Mouse (Mus musculus): ENCODE measurements at regions not wholly inside any gene's neighbourhood (a gene's known extent, or its start where the extent isn't known, plus 50 kb on each side); places are given as distances from the start of the nearest gene placed in this dataset.

DNA sequence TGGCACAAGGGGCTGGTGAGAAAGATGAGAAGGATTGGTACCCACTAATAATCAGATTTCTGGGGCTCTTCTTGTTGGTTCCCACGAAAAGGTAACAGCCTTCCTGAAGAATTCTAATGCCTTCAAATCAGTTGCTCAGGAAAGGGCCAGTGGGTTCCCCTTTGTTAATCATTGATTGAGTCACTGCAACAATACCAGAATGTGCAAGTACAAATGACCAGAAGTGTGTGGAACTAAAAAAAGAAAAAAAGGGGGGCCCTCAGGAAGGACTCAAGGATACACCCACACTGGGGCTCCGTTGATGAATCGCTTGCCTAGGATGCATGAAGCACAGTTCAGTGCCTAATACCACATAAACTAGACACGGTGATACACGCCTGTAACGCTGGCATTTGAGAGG lies 179.0 kb upstream of the Klf3 start:
- Histone ChIP-seq H3K27me3 (ENCODE audit: control insufficient read depth, insufficient read depth, low read length, poor library complexity, severe bottlenecking) (no peaks in the 10 kb centered on the region), H3K36me3 (ENCODE audit: control insufficient read depth, insufficient read depth, low read length, poor library complexity, severe bottlenecking) (no peaks in the 10 kb centered on the region)
- DNase-seq (ENCODE audit: low read depth, low spot score), result no peak

DNA sequence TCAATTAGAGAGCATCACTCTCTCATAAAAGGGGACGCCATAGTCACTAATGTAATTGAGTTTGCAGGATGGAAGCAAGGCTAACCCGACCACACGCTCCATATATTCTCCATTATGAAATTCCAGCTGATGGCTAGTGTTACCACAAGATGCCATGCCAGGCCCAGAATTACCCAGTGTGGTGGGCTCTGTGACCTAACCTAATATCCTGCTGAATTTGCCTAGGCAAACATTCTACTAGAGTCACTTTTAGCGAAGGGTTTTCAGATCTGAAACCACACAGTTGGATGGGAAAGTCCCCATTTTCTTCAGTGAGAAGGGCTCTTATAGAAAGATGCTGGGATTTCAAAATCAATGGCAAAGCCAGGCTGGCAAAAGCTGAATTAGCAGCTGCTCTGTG lies 177.8 kb upstream of the Klf3 start:
- Histone ChIP-seq H3K27me3 (ENCODE audit: control insufficient read depth, insufficient read depth, low read length, poor library complexity, severe bottlenecking) (no peaks in the 10 kb centered on the region), H3K36me3 (ENCODE audit: control insufficient read depth, insufficient read depth, low read length, poor library complexity, severe bottlenecking) (no peaks in the 10 kb centered on the region)
- peak; percentile 54 for DNase-seq (ENCODE audit: low read depth, low spot score)

- DNase-seq (ENCODE audit: low read depth, low spot score), result peak; percentile 10
- Histone ChIP-seq H3K36me3 (ENCODE audit: control insufficient read depth, insufficient read depth, low read length, poor library complexity, severe bottlenecking) (no peaks in the 10 kb centered on the region), H3K27me3 (ENCODE audit: control insufficient read depth, insufficient read depth, low read length, poor library complexity, severe bottlenecking) (no peaks in the 10 kb centered on the region)
Observed at GRCm38 (mm10) chr5:64625841-64626298, 177.3 kb upstream of the Klf3 start.

- H3K27me3 ChIP-seq (ENCODE audit: control insufficient read depth, insufficient read depth, low read length, poor library complexity, severe bottlenecking), result no peaks in the 10 kb centered on the region
- no peaks in the 10 kb centered on the region for H3K36me3 ChIP-seq (ENCODE audit: control insufficient read depth, insufficient read depth, low read length, poor library complexity, severe bottlenecking)
- DNase-seq (ENCODE audit: low read depth, low spot score), result peak; percentile 29
Observed at GRCm38 (mm10) chr5:64626351-64626750, 176.8 kb upstream of the Klf3 start.

GRCm38 (mm10) chr5:64630582-64630981 lies 172.6 kb upstream of the Klf3 start:
- Histone ChIP-seq H3K27me3 (ENCODE audit: control insufficient read depth, insufficient read depth, low read length, poor library complexity, severe bottlenecking) (no peaks in the 10 kb centered on the region), H3K36me3 (ENCODE audit: control insufficient read depth, insufficient read depth, low read length, poor library complexity, severe bottlenecking) (no peaks in the 10 kb centered on the region)
- DNase-seq (ENCODE audit: low read depth, low spot score), result no peak

DNA sequence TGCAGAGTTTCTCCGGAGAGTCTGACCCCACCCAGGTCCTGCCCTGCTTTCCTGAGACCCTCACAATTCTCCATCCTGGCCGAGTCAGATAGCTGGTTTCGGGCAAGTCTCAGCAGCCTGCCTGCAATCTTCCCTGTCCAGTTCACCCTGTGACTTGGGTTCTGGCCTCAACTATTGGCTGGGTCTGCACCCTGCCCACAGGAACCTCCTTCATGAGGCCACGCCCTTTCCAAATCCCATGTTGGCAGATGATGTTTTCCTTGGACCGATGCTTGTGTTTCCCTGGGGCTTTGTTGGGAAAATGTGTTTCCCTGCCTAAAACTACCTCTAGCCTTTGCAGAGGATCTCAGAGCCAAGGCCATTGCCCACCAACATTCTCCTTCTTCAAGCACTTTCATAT lies 171.0 kb upstream of the Klf3 start:
- no peaks in the 10 kb centered on the region for H3K36me3 ChIP-seq (ENCODE audit: control insufficient read depth, insufficient read depth, low read length, poor library complexity, severe bottlenecking)
- no peaks in the 10 kb centered on the region for H3K27me3 ChIP-seq (ENCODE audit: control insufficient read depth, insufficient read depth, low read length, poor library complexity, severe bottlenecking)
- no peak for DNase-seq (ENCODE audit: low read depth, low spot score)

DNA sequence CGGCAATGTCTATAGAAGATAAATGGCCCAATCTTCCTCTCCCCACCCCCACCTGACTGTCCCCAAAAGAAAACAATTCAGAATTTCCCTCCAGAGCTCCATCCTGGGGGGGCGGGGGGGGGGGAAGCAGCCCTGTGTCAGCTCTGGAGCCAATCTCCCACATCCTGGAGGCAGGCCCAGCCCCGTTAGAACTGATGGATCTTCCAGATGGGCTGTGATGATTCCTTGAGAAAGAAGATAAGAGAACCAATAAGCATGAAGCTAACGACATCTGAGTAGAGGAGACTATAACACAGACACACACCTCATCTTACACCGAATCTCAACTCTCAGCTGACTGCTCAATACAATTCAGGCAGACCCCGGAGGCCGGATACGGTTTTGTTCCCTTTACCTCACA lies 169.2 kb upstream of the Klf3 start:
- Histone ChIP-seq H3K36me3 (ENCODE audit: control insufficient read depth, insufficient read depth, low read length, poor library complexity, severe bottlenecking) (no peaks in the 10 kb centered on the region), H3K27me3 (ENCODE audit: control insufficient read depth, insufficient read depth, low read length, poor library complexity, severe bottlenecking) (no peaks in the 10 kb centered on the region)
- no peak for DNase-seq (ENCODE audit: low read depth, low spot score)

DNA sequence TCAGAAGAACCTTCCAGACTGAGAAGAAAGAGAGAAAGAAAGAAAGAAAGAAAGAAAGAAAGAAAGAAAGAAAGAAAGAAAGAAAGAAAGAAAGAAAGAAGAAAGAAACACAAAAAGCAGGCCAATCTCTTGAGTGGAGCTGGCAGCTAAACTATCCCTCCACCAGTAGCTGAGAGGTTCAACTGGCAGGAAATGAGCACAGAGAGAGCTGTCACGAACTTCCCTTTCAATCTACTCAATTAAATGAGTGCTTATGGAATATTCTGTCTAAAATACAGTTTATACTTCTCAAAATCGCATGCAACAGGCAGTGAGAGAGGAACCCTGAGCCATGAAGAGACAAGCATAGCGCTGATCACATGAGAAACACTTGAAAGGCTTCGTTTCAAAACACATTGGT lies 168.5 kb upstream of the Klf3 start:
- DNase-seq (ENCODE audit: low read depth, low spot score), result no peak
- no peaks in the 10 kb centered on the region for H3K36me3 ChIP-seq (ENCODE audit: control insufficient read depth, insufficient read depth, low read length, poor library complexity, severe bottlenecking)
- no peaks in the 10 kb centered on the region for H3K27me3 ChIP-seq (ENCODE audit: control insufficient read depth, insufficient read depth, low read length, poor library complexity, severe bottlenecking)

GRCm38 (mm10) chr5:64636301-64636700 lies 166.9 kb upstream of the Klf3 start:
- no peak for DNase-seq (ENCODE audit: low read depth, low spot score)
- Histone ChIP-seq H3K27me3 (ENCODE audit: control insufficient read depth, insufficient read depth, low read length, poor library complexity, severe bottlenecking) (no peaks in the 10 kb centered on the region), H3K36me3 (ENCODE audit: control insufficient read depth, insufficient read depth, low read length, poor library complexity, severe bottlenecking) (no peaks in the 10 kb centered on the region)

GRCm38 (mm10) chr5:64643584-64643983 lies 159.6 kb upstream of the Klf3 start:
- Histone ChIP-seq H3K36me3 (ENCODE audit: control insufficient read depth, insufficient read depth, low read length, poor library complexity, severe bottlenecking) (no peaks in the 10 kb centered on the region), H3K27me3 (ENCODE audit: control insufficient read depth, insufficient read depth, low read length, poor library complexity, severe bottlenecking) (no peaks in the 10 kb centered on the region)
- no peak for DNase-seq (ENCODE audit: low read depth, low spot score)

DNA sequence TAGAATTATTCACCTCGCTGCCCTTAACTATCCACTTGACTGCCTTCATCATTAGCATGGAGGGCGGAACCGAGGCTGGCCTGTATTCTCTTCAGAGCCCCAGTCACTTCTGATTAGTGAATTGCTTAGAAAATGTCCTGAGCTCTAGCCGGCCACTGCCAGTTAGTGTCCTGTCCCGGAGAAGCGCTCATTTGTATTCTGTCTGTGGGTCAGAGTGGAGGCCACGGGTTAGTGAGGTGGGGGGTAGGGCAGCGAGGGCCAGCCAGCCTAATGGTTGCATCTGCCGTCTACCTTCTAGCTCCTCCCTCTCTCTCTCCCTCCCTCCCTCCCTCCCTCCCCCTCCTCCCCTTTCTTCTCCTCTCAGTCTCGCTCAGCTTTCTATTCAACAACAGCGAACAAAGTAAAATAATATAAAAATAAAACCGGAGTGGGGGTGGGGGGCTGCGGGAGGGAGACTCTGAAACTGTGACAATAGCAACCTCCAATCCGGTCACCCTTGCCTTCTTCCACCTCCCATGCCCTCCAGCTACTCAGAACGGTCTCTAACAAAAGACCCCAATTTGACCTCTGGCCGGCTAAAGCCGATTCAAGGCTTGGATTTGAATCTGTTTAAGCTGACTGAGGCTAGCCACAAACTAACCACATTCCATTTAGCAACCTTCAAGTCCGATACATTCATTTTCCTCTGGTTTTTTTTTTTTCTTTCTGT lies 155.6 kb upstream of the Klf3 start:
- peak; percentile 38 for DNase-seq (ENCODE audit: low read depth, low spot score)
- Histone ChIP-seq H3K36me3 (ENCODE audit: control insufficient read depth, insufficient read depth, low read length, poor library complexity, severe bottlenecking) (no peaks in the 10 kb centered on the region), H3K27me3 (ENCODE audit: control insufficient read depth, insufficient read depth, low read length, poor library complexity, severe bottlenecking) (no peaks in the 10 kb centered on the region)

DNA sequence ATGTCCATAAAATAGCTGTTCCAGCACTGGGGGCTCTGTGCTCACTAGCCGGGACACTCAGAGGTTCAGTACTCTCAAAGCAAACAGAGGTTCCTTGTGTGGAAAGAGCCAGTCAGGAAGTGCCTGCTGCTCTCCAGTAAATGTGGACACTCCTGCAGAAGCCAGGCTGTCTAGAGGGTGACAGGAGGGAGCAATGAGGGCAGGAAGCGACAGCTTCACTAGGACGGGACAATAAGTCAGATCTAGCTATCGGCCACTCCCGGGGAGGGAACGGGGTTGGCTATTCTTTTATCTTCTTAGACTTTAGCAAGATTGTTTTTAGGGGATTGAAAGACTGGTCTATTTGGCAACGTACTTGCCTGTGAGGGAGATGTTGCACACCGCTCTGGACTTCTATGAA lies 154.7 kb upstream of the Klf3 start:
- Histone ChIP-seq H3K27me3 (ENCODE audit: control insufficient read depth, insufficient read depth, low read length, poor library complexity, severe bottlenecking) (no peaks in the 10 kb centered on the region), H3K36me3 (ENCODE audit: control insufficient read depth, insufficient read depth, low read length, poor library complexity, severe bottlenecking) (no peaks in the 10 kb centered on the region)
- no peak for DNase-seq (ENCODE audit: low read depth, low spot score)

GRCm38 (mm10) chr5:64651407-64651806 lies 151.8 kb upstream of the Klf3 start:
- DNase-seq (ENCODE audit: low read depth, low spot score), result no peak
- no peaks in the 10 kb centered on the region for H3K36me3 ChIP-seq (ENCODE audit: control insufficient read depth, insufficient read depth, low read length, poor library complexity, severe bottlenecking)
- no peaks in the 10 kb centered on the region for H3K27me3 ChIP-seq (ENCODE audit: control insufficient read depth, insufficient read depth, low read length, poor library complexity, severe bottlenecking)

GRCm38 (mm10) chr5:64653764-64654163 lies 149.4 kb upstream of the Klf3 start:
- no peaks in the 10 kb centered on the region for H3K27me3 ChIP-seq (ENCODE audit: control insufficient read depth, insufficient read depth, low read length, poor library complexity, severe bottlenecking)

GRCm38 (mm10) chr5:64655286-64655685 lies 147.9 kb upstream of the Klf3 start:
- no peaks in the 10 kb centered on the region for H3K27me3 ChIP-seq (ENCODE audit: control insufficient read depth, insufficient read depth, low read length, poor library complexity, severe bottlenecking)
- H3K36me3 ChIP-seq (ENCODE audit: control insufficient read depth, insufficient read depth, low read length, poor library complexity, severe bottlenecking), result no peaks in the 10 kb centered on the region
- no peak for DNase-seq (ENCODE audit: low read depth, low spot score)

More at GRCm38 (mm10) chr5:64653764-64654163, 149.4 kb upstream of the Klf3 start:
- H3K36me3 ChIP-seq (ENCODE audit: control insufficient read depth, insufficient read depth, low read length, poor library complexity, severe bottlenecking), result no peaks in the 10 kb centered on the region
- no peak for DNase-seq (ENCODE audit: low read depth, low spot score)

GRCm38 (mm10) chr5:64661959-64662358 lies 141.2 kb upstream of the Klf3 start:
- H3K36me3 ChIP-seq (ENCODE audit: control insufficient read depth, insufficient read depth, low read length, poor library complexity, severe bottlenecking), result no peaks in the 10 kb centered on the region
- no peaks in the 10 kb centered on the region for H3K27me3 ChIP-seq (ENCODE audit: control insufficient read depth, insufficient read depth, low read length, poor library complexity, severe bottlenecking)
- peak; percentile 55 for DNase-seq (ENCODE audit: low read depth, low spot score)
